Mouse (Mus musculus) lung, postnatal 0 days (tissue): ENCODE measurements around the gene Pacsin2. TPM values are rescaled to one million over a fixed set of nuclear protein-coding genes. Genes with fewer than 3 reads are reported as not detected.

ENCODE experiments used
- ATAC-seq: fragments of 200-750 bp; cut with Nextera tagmentation; 2 replicates; pipeline ENCODE4 v1.8.0; 2017; ENCODE audit warnings: moderate library complexity
- DNase-seq: peaks from one replicate; pipeline ENCODE4 v3.0.0-alpha.2; 2016; ENCODE audit warnings: low spot score
- H3K27ac ChIP-seq: fragments of 300-500 bp; sonication (generic); 2 replicates; pipeline ENCODE4 v1.5.1; 2014; ENCODE audit warnings: antibody characterized with exemption, mild to moderate bottlenecking, low read length, mixed read lengths
- H3K27me3 ChIP-seq: fragments of 300-500 bp; sonication (generic); replicated peaks from 2 replicates; pipeline ENCODE4 v1.6.1; 2014; ENCODE audit warnings: low read length, mixed read lengths; ENCODE audit not compliant: insufficient read depth
- H3K36me3 ChIP-seq: fragments of 300-500 bp; sonication (generic); 2 replicates; pipeline ENCODE4 v1.6.1; 2014; ENCODE audit warnings: low read length, mixed read lengths; ENCODE audit not compliant: insufficient read depth
- H3K4me1 ChIP-seq: fragments of 300-500 bp; sonication (generic); 2 replicates; pipeline ENCODE4 v1.6.1; 2014; ENCODE audit warnings: antibody characterized with exemption, low read depth, low read length, mixed read lengths; ENCODE audit not compliant: insufficient read depth
- H3K4me2 ChIP-seq: fragments of 300-500 bp; sonication (generic); replicated peaks from 2 replicates; pipeline ENCODE4 v1.6.1; 2014; ENCODE audit warnings: low read depth, mild to moderate bottlenecking, low read length, moderate library complexity, mixed read lengths
- H3K4me3 ChIP-seq: fragments of 300-500 bp; sonication (generic); 2 replicates; pipeline ENCODE4 v1.5.1; 2014; ENCODE audit warnings: low read depth, low read length
- H3K9ac ChIP-seq: fragments of 300-500 bp; sonication (generic); replicated peaks from 2 replicates; pipeline ENCODE4 v1.6.1; 2014; ENCODE audit warnings: low read depth, mild to moderate bottlenecking
- H3K9me3 ChIP-seq: fragments of 300-500 bp; sonication (generic); 2 replicates; pipeline ENCODE4 v1.6.1; 2016; ENCODE audit warnings: low read length, mixed read lengths
- CTCF ChIP-seq: IDR thresholded peaks from 2 replicates; pipeline ENCODE4 v1.5.1; 2016; ENCODE audit warnings: antibody characterized with exemption, mild to moderate bottlenecking
- EP300 ChIP-seq: IDR thresholded peaks from 2 replicates; pipeline ENCODE4 v1.6.1; 2016; ENCODE audit warnings: antibody characterized with exemption, mild to moderate bottlenecking, control low read depth
- WGBS: fragments of 180-500 bp; shearing (Covaris S2); extraction: QIAGEN DNeasy Blood & Tissue Kit; methylation state at CpG from one replicate; pipeline ENCODE4 v1.1.7; 2014; 5-methylcytosine and 5-hydroxymethylcytosine counted together
- polyA plus RNA-seq: library from polyadenylated mRNA; unstranded; fragments of >200 nt; fragmentation: Nextera tagmentation; extraction: Ambion mirVana; gene quantifications from 2 replicates; pipeline ENCODE4 v1.2.1, GENCODE M21; 2015

Gene Pacsin2
- polyA plus RNA-seq, 1 experiment from 2014 or later = 46.7 TPM

DNA sequence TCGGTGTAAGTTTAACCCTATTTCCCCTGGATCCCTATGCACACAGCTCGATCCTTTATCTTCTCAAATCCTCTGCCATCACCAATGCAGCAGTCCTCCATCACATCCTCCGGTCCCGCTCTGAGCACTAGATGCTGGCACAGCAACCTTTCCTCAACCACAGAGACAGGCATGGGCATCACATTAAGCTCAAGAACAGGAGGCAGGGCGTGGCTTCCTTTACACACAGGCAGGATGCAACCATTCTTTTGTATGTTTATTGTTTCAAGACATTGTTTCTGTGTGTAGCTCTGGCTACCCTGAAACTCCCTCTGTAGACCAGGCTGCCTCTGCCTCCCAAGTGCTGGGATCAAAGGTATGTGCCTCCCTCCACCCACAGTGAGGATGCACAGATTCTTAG, 8.8 kb downstream of the Pacsin2 start:
- ATAC-seq = peak; percentile 43; the same call in 1 of the 2 replicates
- H3K4me3 ChIP-seq = no peak overlapping the region
- H3K4me1 ChIP-seq = peaks cover 11% of the 10 kb centered on the region; the same call in 1 of the 2 replicates
- H3K27me3 ChIP-seq = no peaks in the 10 kb centered on the region
- H3K27ac ChIP-seq = no peak overlapping the region
- H3K4me2 ChIP-seq = no peak overlapping the region
- no peaks in the 10 kb centered on the region for H3K36me3 ChIP-seq
- DNase-seq = peak; percentile 41
- WGBS = 74% methylated on average over 5 of the region's 5 CpGs
- TF ChIP-seq EP300 (no peak), CTCF (no peak)
- H3K9ac ChIP-seq = no peak overlapping the region
- H3K9me3 ChIP-seq = no peaks in the 10 kb centered on the region

DNA sequence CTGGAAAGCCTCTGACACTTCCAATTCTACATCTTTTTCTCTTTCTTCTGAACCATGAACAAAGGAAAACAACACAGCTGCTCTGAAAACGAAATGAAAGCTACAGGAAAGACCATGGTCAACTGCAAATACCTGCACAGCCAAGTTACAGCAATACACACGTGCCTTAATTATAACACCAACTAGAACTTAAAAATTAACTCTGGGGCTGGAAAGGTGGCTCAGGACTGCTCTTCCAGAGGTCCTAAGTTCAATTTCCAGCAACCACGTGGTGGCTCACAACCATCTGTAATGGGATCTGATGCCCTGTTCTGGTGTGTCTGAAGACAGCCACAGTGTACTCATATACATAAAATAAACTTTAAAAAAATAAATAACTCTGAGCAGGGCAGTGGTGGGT, 9.4 kb downstream of the Pacsin2 start:
- DNase-seq = no peak
- 60% methylated on average over 3 of the region's 3 CpGs for WGBS

DNA sequence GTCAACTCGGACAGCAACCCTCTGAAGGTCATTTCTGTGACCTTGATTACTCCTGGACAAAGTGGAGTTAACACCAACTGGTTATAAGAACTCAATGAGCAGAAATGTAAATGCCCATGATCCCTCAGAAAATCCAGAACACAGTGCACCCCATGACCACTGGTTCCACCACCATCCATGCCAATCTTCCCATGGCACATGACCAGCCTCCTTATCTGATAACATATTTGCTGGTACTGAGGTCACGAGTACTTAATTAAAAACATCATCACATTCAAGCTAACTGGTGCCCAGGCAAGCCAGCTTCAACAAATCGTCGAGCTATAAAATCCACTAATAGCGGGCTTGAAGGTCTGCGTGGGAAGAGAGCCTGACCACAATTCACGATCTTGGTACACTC, 10.0 kb downstream of the Pacsin2 start:
- DNase-seq (no peak), ATAC-seq (no peak)
- Histone ChIP-seq H3K4me2 (no peak overlapping the region), H3K36me3 (no peaks in the 10 kb centered on the region), H3K4me1 (peaks cover 11% of the 10 kb centered on the region; the same call in 1 of the 2 replicates), H3K9me3 (no peaks in the 10 kb centered on the region), H3K9ac (no peak overlapping the region), H3K4me3 (no peak overlapping the region), H3K27ac (no peak overlapping the region; the same call in 1 of the 2 replicates), H3K27me3 (no peaks in the 10 kb centered on the region)
- no peak for TF ChIP-seq EP300
- WGBS = 82% methylated on average over 7 of the region's 7 CpGs

More for the DNA sequence above, 9.4 kb downstream of the Pacsin2 start:
- ATAC-seq = no peak
- no peak overlapping the region for H3K27ac ChIP-seq
- peaks cover 11% of the 10 kb centered on the region; the same call in 1 of the 2 replicates for H3K4me1 ChIP-seq
- no peak overlapping the region for H3K4me3 ChIP-seq
- H3K27me3 ChIP-seq = no peaks in the 10 kb centered on the region
- no peak for TF ChIP-seq CTCF
- no peak for TF ChIP-seq EP300
- no peaks in the 10 kb centered on the region for H3K36me3 ChIP-seq
- H3K9ac ChIP-seq = no peak overlapping the region
- H3K9me3 ChIP-seq = no peaks in the 10 kb centered on the region
- H3K4me2 ChIP-seq = no peak overlapping the region

DNA sequence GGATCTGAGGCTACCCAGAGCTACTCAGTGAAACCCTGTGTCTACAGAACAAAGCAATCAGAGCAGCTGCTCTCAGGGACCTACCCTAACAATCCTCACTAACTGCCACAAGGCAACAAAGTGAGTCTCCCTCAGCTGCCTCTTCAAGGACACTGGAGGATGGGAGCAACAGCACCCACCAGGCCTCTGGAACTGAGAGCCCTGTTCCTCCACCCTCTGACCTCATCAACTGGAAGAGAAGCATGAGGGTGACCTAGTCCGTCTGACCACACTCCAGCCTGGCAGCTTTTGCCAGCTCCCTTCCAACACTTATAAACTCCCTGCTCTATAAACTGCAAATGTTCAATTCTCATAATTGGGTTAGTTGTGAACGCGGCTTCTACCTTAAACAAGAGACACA, 10.5 kb downstream of the Pacsin2 start:
- no peaks in the 10 kb centered on the region for H3K9me3 ChIP-seq
- no peaks in the 10 kb centered on the region for H3K36me3 ChIP-seq
- 76% methylated on average over 3 of the region's 3 CpGs for WGBS
- no peak for DNase-seq
- TF ChIP-seq CTCF (no peak), EP300 (no peak)
- H3K4me3 ChIP-seq = no peak overlapping the region
- H3K9ac ChIP-seq = no peak overlapping the region
- no peak for ATAC-seq
- peaks cover 11% of the 10 kb centered on the region; the same call in 1 of the 2 replicates for H3K4me1 ChIP-seq
- no peak overlapping the region for H3K4me2 ChIP-seq
- H3K27me3 ChIP-seq = no peaks in the 10 kb centered on the region
- H3K27ac ChIP-seq = peak overlapping the region; percentile 32; the same call in 1 of the 2 replicates

DNA sequence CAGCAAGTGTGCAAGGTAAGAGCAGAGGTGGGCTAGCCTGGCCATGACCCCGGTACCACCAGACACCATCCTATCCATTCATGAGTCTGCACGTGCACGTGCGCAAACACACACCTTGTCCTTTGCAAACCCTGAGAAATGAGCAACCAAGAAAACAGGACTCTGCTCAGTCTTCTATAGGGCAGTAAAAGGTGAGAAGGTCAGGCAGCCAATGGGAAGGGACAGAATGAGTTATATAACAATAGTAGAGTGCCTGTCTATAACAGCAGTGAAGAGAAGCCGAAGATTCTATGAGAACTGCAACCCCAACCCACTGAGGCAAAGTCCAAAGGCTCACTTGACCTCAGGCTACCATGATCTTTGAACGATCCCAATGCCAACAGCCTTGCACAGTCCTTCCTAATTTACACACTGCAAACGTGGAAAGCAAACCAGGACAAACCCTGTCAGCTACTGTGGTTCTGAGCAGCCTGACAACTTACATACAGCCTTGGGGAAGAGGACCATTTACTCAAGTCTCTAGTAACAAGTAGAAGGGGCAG, 12.1 kb downstream of the Pacsin2 start:
- WGBS = 75% methylated on average over 7 of the region's 7 CpGs
- no peaks in the 10 kb centered on the region for H3K36me3 ChIP-seq
- peak overlapping the region; percentile 28 for H3K27ac ChIP-seq
- no peak for DNase-seq
- peaks cover 22% of the 10 kb centered on the region; the same call in 1 of the 2 replicates for H3K4me1 ChIP-seq
- no peak overlapping the region for H3K4me3 ChIP-seq
- TF ChIP-seq EP300 (no peak), CTCF (no peak)
- H3K9me3 ChIP-seq = no peaks in the 10 kb centered on the region
- no peak overlapping the region for H3K9ac ChIP-seq
- no peak for ATAC-seq
- H3K27me3 ChIP-seq = no peaks in the 10 kb centered on the region
- H3K4me2 ChIP-seq = no peak overlapping the region

DNA sequence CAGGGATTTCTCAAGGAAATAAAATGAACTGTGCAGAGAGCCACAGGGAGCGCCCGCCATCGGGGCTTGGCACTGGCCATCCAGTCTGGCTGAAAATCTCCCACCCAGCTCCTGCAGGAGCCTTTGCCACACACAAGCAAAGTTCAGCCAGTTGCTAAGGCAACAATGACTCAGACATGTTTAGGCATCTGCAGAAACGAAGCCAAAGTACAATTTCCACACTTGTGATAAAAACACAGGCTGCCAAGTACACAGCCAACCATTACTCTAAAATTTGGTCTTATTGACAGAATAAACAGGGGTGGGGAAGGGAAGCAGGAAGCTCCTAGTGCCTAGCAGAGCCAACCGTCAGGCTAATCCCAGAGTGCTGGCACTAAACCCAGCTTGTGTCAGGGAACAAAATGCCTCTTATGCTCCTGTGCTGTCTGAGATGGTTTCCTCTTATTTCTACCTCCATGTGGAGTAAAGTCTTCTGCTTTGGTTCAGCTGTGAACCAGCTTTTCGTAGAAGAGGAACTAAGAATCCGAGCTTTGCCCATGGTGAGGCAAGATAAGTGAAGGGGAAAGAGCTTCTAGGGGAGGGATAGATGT, 12.7 kb downstream of the Pacsin2 start:
- Histone ChIP-seq H3K36me3 (no peaks in the 10 kb centered on the region), H3K27me3 (no peaks in the 10 kb centered on the region), H3K4me1 (peaks cover 25% of the 10 kb centered on the region; the same call in 1 of the 2 replicates), H3K4me2 (no peak overlapping the region), H3K4me3 (no peak overlapping the region), H3K9ac (no peak overlapping the region), H3K27ac (peak overlapping the region; percentile 28), H3K9me3 (no peaks in the 10 kb centered on the region)
- 38% methylated on average over 7 of the region's 7 CpGs for WGBS
- DNase-seq (peak; percentile 90), ATAC-seq (peak; percentile 72)
- TF ChIP-seq CTCF (no peak), EP300 (peak; percentile 75)
